Mouse (Mus musculus) liver, adult 2 months (tissue): ENCODE measurements around the gene Rnf26. TPM values are rescaled to one million over a fixed set of nuclear protein-coding genes. Genes with fewer than 3 reads are reported as not detected.

Experiments used
- DNase-seq: peaks from one replicate; pipeline ENCODE4 v3.0.0-alpha.2; 2011; ENCODE audit warnings: low read depth, low spot score; ENCODE audit errors: extremely low read depth
- H3K27ac ChIP-seq: fragments of 200-500 bp; replicated peaks from 2 replicates; pipeline ENCODE4 v1.5.1; 2012; ENCODE audit warnings: low read depth, mild to moderate bottlenecking, control low read depth, inconsistent platforms, low read length; ENCODE audit not compliant: insufficient read depth
- H3K27me3 ChIP-seq: fragments of 200-500 bp; 2 replicates; pipeline ENCODE4 v1.6.1; 2012; ENCODE audit warnings: mild to moderate bottlenecking, moderate library complexity, low read length, inconsistent platforms; ENCODE audit not compliant: control insufficient read depth, insufficient read depth
- H3K36me3 ChIP-seq: fragments of 200-500 bp; 2 replicates; pipeline ENCODE4 v1.6.1; 2012; ENCODE audit warnings: low read length, inconsistent platforms; ENCODE audit not compliant: control insufficient read depth, insufficient read depth
- H3K4me1 ChIP-seq: fragments of 200-500 bp; 2 replicates; pipeline ENCODE4 v1.6.1; 2011; ENCODE audit warnings: low read length; ENCODE audit not compliant: control insufficient read depth, insufficient read depth
- H3K4me3 ChIP-seq: fragments of 200-500 bp; 2 replicates; pipeline ENCODE4 v1.5.1; 2011; ENCODE audit warnings: low read depth, mild to moderate bottlenecking, control low read depth, low read length, moderate library complexity; ENCODE audit not compliant: insufficient read depth
- H3K79me2 ChIP-seq: fragments of 200-500 bp; 2 replicates; pipeline ENCODE4 v1.6.1; 2012; ENCODE audit warnings: inconsistent platforms, mild to moderate bottlenecking, low read length, moderate library complexity; ENCODE audit not compliant: control insufficient read depth, insufficient read depth
- H3K9ac ChIP-seq: fragments of 200-500 bp; 2 replicates; pipeline ENCODE4 v1.6.1; 2012; ENCODE audit warnings: low read depth, mild to moderate bottlenecking, control low read depth, inconsistent platforms, low read length
- CTCF ChIP-seq: fragments of 200-500 bp; IDR thresholded peaks from 2 replicates; pipeline ENCODE4 v1.5.1; 2011; ENCODE audit warnings: low read depth, low read length, control low read depth
- POLR2A ChIP-seq: fragments of 200-500 bp; IDR thresholded peaks from 2 replicates; pipeline ENCODE4 v1.6.1; 2011; ENCODE audit warnings: low read length, control low read depth; ENCODE audit not compliant: insufficient read depth; ENCODE audit errors: extremely low read depth
- WGBS: fragments of 180-500 bp; shearing (Covaris S2); methylation state at CpG from one replicate; pipeline ENCODE4 v1.1.7; 2018; 5-methylcytosine and 5-hydroxymethylcytosine counted together
- polyA plus RNA-seq: library from polyadenylated mRNA; depleted of rRNA; stranded (reverse); fragments of >200 nt; gene quantifications from 2 replicates; pipeline ENCODE4 v1.2.3, GENCODE M21; 2012
- total RNA-seq: library from RNA; depleted of rRNA; stranded (reverse); fragments of >200 nt; gene quantifications from 2 replicates; pipeline ENCODE4 v1.2.3, GENCODE M21; 2014

The Rnf26 gene
- total and polyA plus RNA-seq, 2 experiments, result 3.1 to 19.0 TPM

DNA sequence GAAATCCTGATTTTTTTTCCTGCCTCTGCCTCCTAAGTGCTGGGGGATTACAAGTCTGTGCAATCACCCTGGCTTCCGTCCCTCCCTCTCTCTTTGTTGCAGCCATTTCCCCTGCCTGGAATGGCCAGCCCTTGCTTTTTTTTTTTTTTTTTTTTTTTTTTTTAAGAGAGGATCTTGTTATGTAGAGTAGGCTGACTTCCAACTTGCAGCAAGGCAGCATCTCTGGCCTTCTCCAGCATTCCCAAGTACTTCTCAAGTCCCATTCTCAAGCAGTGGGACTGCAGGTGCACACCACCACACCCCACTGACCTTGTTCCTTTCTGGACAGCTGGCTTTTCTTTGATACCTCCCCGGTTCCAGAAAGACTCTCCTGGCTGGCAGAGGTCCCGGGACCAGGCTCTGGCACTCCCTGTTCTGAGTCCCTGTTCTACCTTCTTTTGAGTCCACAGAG, 14.1 kb upstream of the Rnf26 start:
- Histone ChIP-seq H3K27me3 (peaks cover 4% of the 10 kb centered on the region; the same call in 1 of the 2 replicates), H3K4me3 (no peak overlapping the region), H3K36me3 (no peaks in the 10 kb centered on the region), H3K9ac (no peak overlapping the region), H3K4me1 (peaks cover 14% of the 10 kb centered on the region), H3K27ac (0 out of 2 replicates have a peak overlapping the region, but pooled peaks have one; percentile 43), H3K79me2 (no peaks in the 10 kb centered on the region)
- peak; percentile 56 for DNase-seq
- WGBS, result 43% methylated on average over 3 of the region's 3 CpGs
- no peak for TF ChIP-seq POLR2A
- no peak for TF ChIP-seq CTCF

- peak; percentile 77 for DNase-seq
- no peaks in the 10 kb centered on the region for H3K79me2 ChIP-seq
- peaks cover 14% of the 10 kb centered on the region for H3K4me1 ChIP-seq
- peaks cover 4% of the 10 kb centered on the region; the same call in 1 of the 2 replicates for H3K27me3 ChIP-seq
- H3K9ac ChIP-seq, result no peak overlapping the region
- peak overlapping the region; percentile 71 for H3K27ac ChIP-seq
- H3K4me3 ChIP-seq, result no peak overlapping the region
- WGBS, result 32% methylated on average over 3 of the region's 3 CpGs
- TF ChIP-seq CTCF, result no peak
- no peak for TF ChIP-seq POLR2A
- no peaks in the 10 kb centered on the region for H3K36me3 ChIP-seq
Measured at GRCm38 (mm10) chr9:44126746-44127145, 13.4 kb upstream of the Rnf26 start.

DNA sequence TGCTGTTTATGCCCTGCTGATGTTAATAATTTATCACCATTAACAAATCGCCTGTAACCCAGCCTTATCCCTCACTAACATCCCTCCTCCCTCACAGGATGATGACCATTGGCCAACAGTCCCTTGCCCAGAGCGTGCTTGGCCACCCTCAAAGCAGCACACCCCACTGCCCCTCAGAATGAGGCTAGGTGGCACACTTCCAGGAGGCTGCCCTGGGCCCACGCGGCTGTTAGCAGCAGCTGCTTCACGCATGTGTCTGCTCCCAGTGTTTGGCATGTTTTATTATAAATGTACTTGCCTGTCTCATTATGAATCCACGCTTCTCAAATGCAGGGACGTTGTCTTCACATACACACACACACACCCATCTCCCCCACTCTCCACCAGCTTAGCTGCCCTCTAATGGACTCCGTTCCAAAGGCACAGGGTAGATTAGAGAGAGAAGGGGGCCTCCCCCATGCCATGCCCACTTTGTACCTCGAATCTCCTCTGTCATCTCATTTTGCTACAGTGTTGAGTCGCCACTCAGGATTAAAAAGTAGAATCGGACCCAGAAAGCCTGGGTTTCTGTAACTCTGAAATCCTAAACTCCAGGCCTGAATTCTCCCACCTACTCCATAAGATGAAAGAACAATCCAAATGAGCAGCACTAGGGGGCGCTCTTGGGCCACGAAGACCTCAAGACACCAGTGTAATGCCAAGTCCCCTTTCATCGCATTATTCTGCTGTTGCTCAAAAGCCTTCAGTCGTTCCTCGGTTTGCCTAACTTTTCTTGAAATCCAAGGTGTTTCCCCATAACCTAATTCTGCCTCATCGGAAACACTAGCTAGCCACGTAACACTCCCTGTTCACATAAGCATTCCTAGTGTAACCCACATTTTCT, 12.5 kb upstream of the Rnf26 start:
- DNase-seq, result peak; percentile 72
- Histone ChIP-seq H3K4me3 (no peak overlapping the region), H3K36me3 (no peaks in the 10 kb centered on the region), H3K27ac (no peak overlapping the region), H3K4me1 (peaks cover 14% of the 10 kb centered on the region), H3K27me3 (peaks cover 4% of the 10 kb centered on the region; the same call in 1 of the 2 replicates), H3K9ac (no peak overlapping the region), H3K79me2 (no peaks in the 10 kb centered on the region)
- 34% methylated on average over 18 of the region's 18 CpGs for WGBS
- TF ChIP-seq POLR2A, result no peak
- TF ChIP-seq CTCF, result peak; percentile 77

DNA sequence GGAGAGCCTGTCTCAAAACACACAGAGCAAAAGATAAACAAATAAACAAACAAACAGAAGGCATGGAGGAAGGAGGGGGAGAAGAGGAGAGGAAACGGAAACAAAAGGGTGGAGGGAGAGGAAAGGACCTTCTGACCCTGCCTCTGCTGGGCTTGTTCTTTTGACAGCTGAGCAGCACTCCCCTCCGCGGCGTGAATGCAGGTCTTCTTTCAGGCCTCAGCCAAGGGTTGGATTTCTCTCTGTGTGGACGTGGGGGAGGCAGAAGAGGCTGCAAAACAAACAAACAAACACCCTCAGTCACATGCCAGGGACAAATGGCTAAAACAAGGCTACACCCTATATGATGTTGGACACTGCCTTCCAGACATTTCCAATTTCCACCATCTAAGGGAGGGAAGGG, 11.7 kb upstream of the Rnf26 start:
- TF ChIP-seq POLR2A (no peak), CTCF (no peak)
- WGBS, result 76% methylated on average over 5 of the region's 5 CpGs

DNA sequence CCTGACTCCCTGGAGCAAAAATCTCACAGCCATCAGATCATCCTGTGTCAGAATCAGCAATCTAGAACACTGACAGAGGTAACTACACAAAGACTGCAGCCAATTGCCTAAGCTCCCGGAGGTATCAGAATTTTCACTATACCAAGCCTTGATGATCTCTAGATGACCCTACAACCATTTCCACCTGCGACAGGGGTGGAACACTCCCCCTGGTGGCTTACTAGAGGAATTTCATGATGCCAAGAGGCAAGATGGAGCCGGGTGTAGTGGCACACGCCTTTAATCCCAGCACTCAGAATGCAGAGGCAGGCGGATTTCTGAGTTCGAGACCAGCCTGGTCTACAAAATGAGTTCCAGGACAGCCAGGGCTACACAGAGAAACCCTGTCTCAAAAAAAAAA, 11.0 kb upstream of the Rnf26 start:
- Histone ChIP-seq H3K27ac (no peak overlapping the region), H3K79me2 (no peaks in the 10 kb centered on the region), H3K9ac (no peak overlapping the region), H3K36me3 (no peaks in the 10 kb centered on the region), H3K4me3 (no peak overlapping the region), H3K27me3 (no peaks in the 10 kb centered on the region), H3K4me1 (peaks cover 14% of the 10 kb centered on the region)
- 72% methylated on average over 6 of the region's 6 CpGs for WGBS
- TF ChIP-seq POLR2A (no peak), CTCF (peak; percentile 54)
- no peak for DNase-seq

More for the DNA sequence above, 11.7 kb upstream of the Rnf26 start:
- H3K36me3 ChIP-seq, result no peaks in the 10 kb centered on the region
- no peak overlapping the region for H3K9ac ChIP-seq
- H3K27ac ChIP-seq, result no peak overlapping the region
- DNase-seq, result no peak
- H3K79me2 ChIP-seq, result no peaks in the 10 kb centered on the region
- H3K27me3 ChIP-seq, result peaks cover under 1% of the 10 kb centered on the region; the same call in 1 of the 2 replicates
- H3K4me3 ChIP-seq, result no peak overlapping the region
- H3K4me1 ChIP-seq, result peaks cover 14% of the 10 kb centered on the region

DNA sequence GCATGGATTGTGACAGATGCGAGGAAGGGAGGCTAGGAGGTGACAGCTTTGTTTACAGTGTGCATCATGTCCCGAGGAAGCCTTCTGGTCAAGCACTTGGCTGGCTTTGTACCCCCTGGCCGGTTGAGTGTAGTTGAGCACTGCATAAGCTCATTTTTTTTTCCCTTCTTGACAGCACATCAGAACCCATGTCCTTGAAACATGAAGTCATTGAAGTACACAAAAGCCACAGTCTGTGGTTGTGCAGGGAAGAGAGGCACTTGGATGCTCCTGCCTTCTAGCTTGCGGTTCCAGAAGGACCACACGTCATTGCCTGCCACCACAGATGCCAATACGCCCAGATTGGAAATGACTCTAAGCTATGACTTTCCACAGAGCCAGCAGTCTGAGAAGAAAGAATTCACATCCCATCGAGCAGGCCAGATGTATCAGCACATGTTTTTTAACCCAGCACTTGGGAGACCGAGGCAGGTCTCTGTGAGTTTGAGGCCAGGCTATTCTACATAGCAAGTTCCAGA, 6.7 kb upstream of the Rnf26 start:
- H3K9ac ChIP-seq, result no peak overlapping the region
- TF ChIP-seq POLR2A (no peak), CTCF (no peak)
- H3K79me2 ChIP-seq, result no peaks in the 10 kb centered on the region
- H3K4me1 ChIP-seq, result no peaks in the 10 kb centered on the region
- no peak overlapping the region for H3K4me3 ChIP-seq
- no peaks in the 10 kb centered on the region for H3K36me3 ChIP-seq
- H3K27me3 ChIP-seq, result no peaks in the 10 kb centered on the region
- 79% methylated on average over 8 of the region's 8 CpGs for WGBS
- no peak for DNase-seq
- no peak overlapping the region for H3K27ac ChIP-seq
